Mouse (Mus musculus): ENCODE data around the gene Gm45062. TPM values are rescaled to one million over a fixed set of nuclear protein-coding genes. Genes with fewer than 3 reads are reported as not detected.

The Gm45062 gene
- polyA plus RNA-seq, 1 experiment from 2014 or later = 15.4 TPM

DNA sequence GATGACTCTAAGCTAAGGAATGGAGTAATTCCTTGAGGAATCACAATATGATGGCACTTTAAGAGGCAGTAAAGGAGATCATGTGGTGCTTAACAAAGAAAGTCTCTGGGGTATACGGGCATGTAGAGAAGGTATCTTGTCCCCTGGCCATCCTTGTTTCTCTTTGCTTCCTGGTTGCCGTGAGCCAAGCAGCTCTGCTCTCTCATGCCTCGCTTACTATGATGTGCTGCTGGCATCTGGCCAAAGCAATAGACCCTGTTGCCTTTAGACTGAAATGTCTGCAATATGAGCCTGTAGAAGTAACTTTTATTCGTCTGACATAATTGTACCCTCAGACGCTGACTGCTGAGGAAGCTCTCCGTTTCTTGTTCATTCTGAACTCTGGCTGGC is 238.6 kb downstream of the Gm45062 start:
- Histone ChIP-seq H3K9me3 (ENCODE audit: control insufficient read depth, low read length) (no peaks in the 10 kb centered on the region), H3K4me1 (ENCODE audit: control insufficient read depth, insufficient read depth, low read length) (no peaks in the 10 kb centered on the region), H3K9ac (replicated peaks; ENCODE audit: low read length) (no peak overlapping the region), H3K36me3 (ENCODE audit: control insufficient read depth, insufficient read depth, low read length) (no peaks in the 10 kb centered on the region), H3K27me3 (ENCODE audit: control insufficient read depth, insufficient read depth, low read length) (no peaks in the 10 kb centered on the region), H3K4me2 (ENCODE audit: low read length) (no peak overlapping the region), H3K27ac (replicated peaks; ENCODE audit: low read depth, low read length) (no peak overlapping the region), H3K4me3 (replicated peaks; ENCODE audit: low read depth, low read length) (no peak overlapping the region)
- DNase-seq (no peak), ATAC-seq (ENCODE audit: low FRiP score, low TSS enrichment) (no peak)
- WGBS = 76% methylated on average over 6 of the region's 6 CpGs

DNA sequence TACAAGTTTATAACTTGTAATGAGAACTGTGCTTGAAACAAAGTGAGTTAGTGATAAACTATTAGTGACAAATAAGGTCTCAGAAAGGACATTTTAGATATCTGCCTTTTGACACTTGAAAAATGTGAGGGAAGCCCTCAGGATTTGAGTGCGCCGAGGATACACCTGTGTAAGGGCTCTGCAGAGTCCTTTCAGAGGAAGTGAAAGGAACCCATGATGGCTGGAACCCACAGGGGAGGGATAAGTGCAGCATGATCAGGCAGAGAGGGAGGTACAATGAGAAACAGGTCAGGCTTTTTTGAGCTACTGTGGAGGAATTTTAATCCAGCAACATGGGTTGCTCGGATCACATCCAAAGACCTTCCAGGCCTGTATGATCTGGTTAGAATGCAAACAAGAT is 239.7 kb downstream of the Gm45062 start:
- H3K9me3 ChIP-seq (ENCODE audit: control insufficient read depth, low read length) = no peaks in the 10 kb centered on the region
- no peak overlapping the region for H3K9ac ChIP-seq (replicated peaks; ENCODE audit: low read length)
- H3K4me3 ChIP-seq (replicated peaks; ENCODE audit: low read depth, low read length) = no peak overlapping the region
- no peak for DNase-seq
- no peak for ATAC-seq (ENCODE audit: low FRiP score, low TSS enrichment)
- H3K27ac ChIP-seq (replicated peaks; ENCODE audit: low read depth, low read length) = no peak overlapping the region
- H3K36me3 ChIP-seq (ENCODE audit: control insufficient read depth, insufficient read depth, low read length) = no peaks in the 10 kb centered on the region
- H3K4me1 ChIP-seq (ENCODE audit: control insufficient read depth, insufficient read depth, low read length) = no peaks in the 10 kb centered on the region
- 82% methylated on average over 3 of the region's 3 CpGs for WGBS
- H3K27me3 ChIP-seq (ENCODE audit: control insufficient read depth, insufficient read depth, low read length) = no peaks in the 10 kb centered on the region
- no peak overlapping the region for H3K4me2 ChIP-seq (ENCODE audit: low read length)

DNA sequence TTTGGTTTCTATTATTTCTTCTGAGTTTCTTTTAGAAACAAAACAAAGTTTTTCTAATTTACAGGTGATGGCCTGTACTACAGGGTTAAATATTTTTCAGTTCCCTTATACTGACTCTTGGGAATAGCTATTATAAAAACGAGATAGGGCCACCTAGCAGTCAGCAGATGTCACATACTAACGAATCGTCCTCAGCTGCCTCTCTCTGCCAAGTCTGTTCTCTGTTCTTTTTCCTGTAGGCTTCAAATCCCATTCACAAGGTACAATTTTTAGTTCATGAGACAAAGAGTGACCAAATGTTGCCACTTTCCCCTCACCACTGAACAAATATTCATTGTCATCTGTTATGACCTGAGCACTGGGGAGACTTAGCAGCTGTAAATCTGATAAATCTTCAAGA is 244.7 kb downstream of the Gm45062 start:
- WGBS = 29% methylated on average over 3 of the region's 3 CpGs
- H3K9me3 ChIP-seq (ENCODE audit: control insufficient read depth, low read length) = no peaks in the 10 kb centered on the region
- H3K27me3 ChIP-seq (ENCODE audit: control insufficient read depth, insufficient read depth, low read length) = no peaks in the 10 kb centered on the region
- ATAC-seq (ENCODE audit: low FRiP score, low TSS enrichment) (no peak), DNase-seq (no peak)
- H3K4me1 ChIP-seq (ENCODE audit: control insufficient read depth, insufficient read depth, low read length) = 0 out of 2 replicates have a peak, but pooled peaks cover 3% of the 10 kb centered on the region
- no peak overlapping the region for H3K4me3 ChIP-seq (replicated peaks; ENCODE audit: low read depth, low read length)
- H3K4me2 ChIP-seq (ENCODE audit: low read length) = no peak overlapping the region
- no peak overlapping the region for H3K27ac ChIP-seq (replicated peaks; ENCODE audit: low read depth, low read length)
- H3K9ac ChIP-seq (replicated peaks; ENCODE audit: low read length) = no peak overlapping the region
- H3K36me3 ChIP-seq (ENCODE audit: control insufficient read depth, insufficient read depth, low read length) = no peaks in the 10 kb centered on the region

DNA sequence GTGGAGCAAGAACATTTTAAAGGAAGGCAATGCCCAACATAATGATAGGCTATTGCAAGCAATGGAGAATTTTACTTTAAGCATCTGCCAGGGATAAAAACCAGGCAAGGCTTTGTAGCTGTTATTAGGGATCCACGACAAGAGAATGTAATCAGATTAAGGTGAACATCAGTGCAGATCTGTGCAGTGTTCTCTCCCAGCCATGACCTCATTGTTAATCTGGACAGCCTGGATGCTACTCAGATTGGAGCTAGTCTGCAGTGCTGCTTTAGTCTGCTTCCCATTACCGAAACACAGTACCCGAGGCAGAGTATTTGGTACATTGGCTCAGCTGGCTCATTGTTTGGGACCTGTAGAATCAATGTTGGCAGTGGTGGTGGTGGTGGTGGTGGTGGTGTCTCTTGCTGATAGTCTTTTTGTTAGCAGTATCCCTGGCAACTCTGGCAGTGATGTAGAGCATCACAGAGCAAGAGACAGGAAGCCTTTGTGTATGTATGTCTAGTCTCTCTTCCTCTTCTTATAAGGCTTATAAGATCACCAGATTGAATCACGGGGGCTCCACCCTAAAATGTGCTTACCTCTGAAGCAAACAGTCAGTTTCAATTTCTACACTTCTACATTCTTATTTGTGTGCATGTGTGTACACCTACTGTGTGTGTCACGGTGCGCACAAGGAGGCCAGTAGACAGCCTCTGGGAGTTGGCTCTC is 245.4 kb downstream of the Gm45062 start:
- no peak for DNase-seq
- H3K36me3 ChIP-seq (ENCODE audit: control insufficient read depth, insufficient read depth, low read length) = no peaks in the 10 kb centered on the region
- no peak for ATAC-seq (ENCODE audit: low FRiP score, low TSS enrichment)
- no peak overlapping the region for H3K4me3 ChIP-seq (replicated peaks; ENCODE audit: low read depth, low read length)
- H3K27me3 ChIP-seq (ENCODE audit: control insufficient read depth, insufficient read depth, low read length) = no peaks in the 10 kb centered on the region
- no peaks in the 10 kb centered on the region for H3K9me3 ChIP-seq (ENCODE audit: control insufficient read depth, low read length)
- 79% methylated on average over 6 of the region's 6 CpGs for WGBS
- no peak overlapping the region for H3K27ac ChIP-seq (replicated peaks; ENCODE audit: low read depth, low read length)
- H3K4me2 ChIP-seq (ENCODE audit: low read length) = no peak overlapping the region
- 0 out of 2 replicates have a peak, but pooled peaks cover 3% of the 10 kb centered on the region for H3K4me1 ChIP-seq (ENCODE audit: control insufficient read depth, insufficient read depth, low read length)
- no peak overlapping the region for H3K9ac ChIP-seq (replicated peaks; ENCODE audit: low read length)

DNA sequence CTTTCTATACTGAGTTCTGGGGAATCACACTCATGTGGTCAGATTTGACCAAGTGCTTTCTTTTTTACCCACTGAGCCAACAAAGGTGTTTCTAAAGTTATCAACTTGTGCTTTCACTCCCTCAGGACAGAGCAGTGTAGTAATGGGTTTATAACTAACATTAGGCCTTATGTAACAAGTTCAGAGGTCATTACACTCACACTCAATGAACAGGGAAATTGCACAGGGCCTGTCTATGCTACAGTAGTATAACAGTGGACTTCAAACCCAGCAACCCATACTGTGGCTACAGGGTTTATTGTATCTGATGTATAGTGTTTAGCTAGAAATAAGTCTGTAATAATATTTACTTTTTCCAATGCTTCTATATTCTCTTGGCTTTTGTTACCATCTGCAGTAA is 247.4 kb downstream of the Gm45062 start:
- H3K9ac ChIP-seq (replicated peaks; ENCODE audit: low read length) = no peak overlapping the region
- DNase-seq = no peak
- no peaks in the 10 kb centered on the region for H3K36me3 ChIP-seq (ENCODE audit: control insufficient read depth, insufficient read depth, low read length)
- no peak overlapping the region for H3K4me2 ChIP-seq (ENCODE audit: low read length)
- no peak overlapping the region for H3K4me3 ChIP-seq (replicated peaks; ENCODE audit: low read depth, low read length)
- 0 out of 2 replicates have a peak, but pooled peaks cover 5% of the 10 kb centered on the region for H3K4me1 ChIP-seq (ENCODE audit: control insufficient read depth, insufficient read depth, low read length)
- no peaks in the 10 kb centered on the region for H3K9me3 ChIP-seq (ENCODE audit: control insufficient read depth, low read length)
- H3K27me3 ChIP-seq (ENCODE audit: control insufficient read depth, insufficient read depth, low read length) = no peaks in the 10 kb centered on the region
- no peak overlapping the region for H3K27ac ChIP-seq (replicated peaks; ENCODE audit: low read depth, low read length)
- no peak for ATAC-seq (ENCODE audit: low FRiP score, low TSS enrichment)

DNA sequence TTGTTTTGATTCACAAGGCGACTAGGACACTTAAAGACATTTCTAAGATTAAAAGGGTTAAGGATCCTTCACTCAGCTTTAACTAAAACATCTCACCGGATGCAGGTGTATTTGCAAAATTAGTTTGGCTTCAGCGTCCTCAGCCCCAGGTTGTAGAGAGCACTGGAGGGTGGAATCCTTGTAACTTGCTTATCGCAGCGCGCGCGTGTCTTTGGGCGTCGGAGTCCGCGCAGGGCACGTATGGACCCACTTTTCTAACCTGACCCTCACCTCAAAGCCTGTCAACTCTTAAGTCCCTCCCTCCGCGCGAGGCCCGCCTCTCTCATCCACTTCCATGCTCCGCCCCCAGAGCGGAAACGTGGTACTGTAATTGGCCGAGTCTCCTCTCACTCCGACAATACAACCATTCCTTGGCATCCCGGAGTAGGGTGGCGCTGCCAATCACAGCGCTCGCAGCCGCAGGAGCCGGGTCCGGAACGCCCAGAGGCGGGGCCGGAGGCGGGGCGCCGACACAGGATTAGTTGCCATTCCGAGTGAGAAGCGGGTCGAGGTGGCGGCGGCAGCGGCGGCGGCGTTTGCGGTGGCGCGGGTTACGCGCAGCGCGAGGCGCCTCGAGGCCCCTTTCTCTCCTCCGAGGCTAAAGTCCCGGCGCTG is 249.8 kb downstream of the Gm45062 start:
- under 1% methylated on average over 56 of the region's 56 CpGs for WGBS
- H3K27ac ChIP-seq (replicated peaks; ENCODE audit: low read depth, low read length) = peak overlapping the region; percentile 99
- no peaks in the 10 kb centered on the region for H3K9me3 ChIP-seq (ENCODE audit: control insufficient read depth, low read length)
- no peaks in the 10 kb centered on the region for H3K36me3 ChIP-seq (ENCODE audit: control insufficient read depth, insufficient read depth, low read length)
- DNase-seq = peak; percentile 99
- peak; percentile 98 for ATAC-seq (ENCODE audit: low FRiP score, low TSS enrichment)
- H3K4me3 ChIP-seq (replicated peaks; ENCODE audit: low read depth, low read length) = peak overlapping the region; percentile 86
- peak overlapping the region; percentile 76 for H3K4me2 ChIP-seq (ENCODE audit: low read length)
- H3K27me3 ChIP-seq (ENCODE audit: control insufficient read depth, insufficient read depth, low read length) = no peaks in the 10 kb centered on the region
- peak overlapping the region; percentile 96 for H3K9ac ChIP-seq (replicated peaks; ENCODE audit: low read length)
- H3K4me1 ChIP-seq (ENCODE audit: control insufficient read depth, insufficient read depth, low read length) = 0 out of 2 replicates have a peak, but pooled peaks cover 17% of the 10 kb centered on the region

DNA sequence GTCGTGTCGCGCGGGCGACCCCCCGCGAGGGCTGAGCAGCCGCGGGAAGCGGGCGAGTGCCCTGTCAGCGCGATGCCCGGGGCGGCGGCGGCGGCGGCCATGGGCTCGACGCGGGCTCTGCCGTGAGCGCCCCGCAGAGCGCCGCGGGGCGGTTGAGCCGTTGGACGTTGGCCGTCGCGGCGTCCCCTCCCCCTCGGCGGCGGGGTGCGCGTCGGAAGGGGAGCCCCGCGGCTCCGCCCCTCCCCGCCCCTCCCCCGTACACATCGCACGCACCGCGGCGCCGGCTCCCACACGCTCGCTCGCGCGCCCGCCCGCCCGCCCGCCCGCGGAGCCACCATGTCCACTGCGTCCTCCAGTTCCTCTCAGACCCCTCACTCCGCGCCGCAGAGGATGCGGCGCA is 250.3 kb downstream of the Gm45062 start, which contains the start of gene Glcci1:
Glcci1 (plus strand) TSS at position 50 of the 400 bp plus-strand sequence.
- Histone ChIP-seq H3K9ac (replicated peaks; ENCODE audit: low read length) (peak within 1 kb of the TSS; percentile 96), H3K4me2 (ENCODE audit: low read length) (peak within 1 kb of the TSS; percentile 76), H3K27me3 (ENCODE audit: control insufficient read depth, insufficient read depth, low read length) (no peaks in the 10 kb centered on the region), H3K36me3 (ENCODE audit: control insufficient read depth, insufficient read depth, low read length) (no peaks in the 10 kb centered on the region), H3K27ac (replicated peaks; ENCODE audit: low read depth, low read length) (peak within 1 kb of the TSS; percentile 99), H3K9me3 (ENCODE audit: control insufficient read depth, low read length) (no peaks in the 10 kb centered on the region), H3K4me1 (ENCODE audit: control insufficient read depth, insufficient read depth, low read length) (0 out of 2 replicates have a peak, but pooled peaks cover 17% of the 10 kb centered on the region), H3K4me3 (replicated peaks; ENCODE audit: low read depth, low read length) (peak within 1 kb of the TSS; percentile 86)
- peak; percentile 93 for DNase-seq
- ATAC-seq (ENCODE audit: low FRiP score, low TSS enrichment) = peak; percentile 88
- under 1% methylated on average over 42 of the region's 69 CpGs for WGBS

DNA sequence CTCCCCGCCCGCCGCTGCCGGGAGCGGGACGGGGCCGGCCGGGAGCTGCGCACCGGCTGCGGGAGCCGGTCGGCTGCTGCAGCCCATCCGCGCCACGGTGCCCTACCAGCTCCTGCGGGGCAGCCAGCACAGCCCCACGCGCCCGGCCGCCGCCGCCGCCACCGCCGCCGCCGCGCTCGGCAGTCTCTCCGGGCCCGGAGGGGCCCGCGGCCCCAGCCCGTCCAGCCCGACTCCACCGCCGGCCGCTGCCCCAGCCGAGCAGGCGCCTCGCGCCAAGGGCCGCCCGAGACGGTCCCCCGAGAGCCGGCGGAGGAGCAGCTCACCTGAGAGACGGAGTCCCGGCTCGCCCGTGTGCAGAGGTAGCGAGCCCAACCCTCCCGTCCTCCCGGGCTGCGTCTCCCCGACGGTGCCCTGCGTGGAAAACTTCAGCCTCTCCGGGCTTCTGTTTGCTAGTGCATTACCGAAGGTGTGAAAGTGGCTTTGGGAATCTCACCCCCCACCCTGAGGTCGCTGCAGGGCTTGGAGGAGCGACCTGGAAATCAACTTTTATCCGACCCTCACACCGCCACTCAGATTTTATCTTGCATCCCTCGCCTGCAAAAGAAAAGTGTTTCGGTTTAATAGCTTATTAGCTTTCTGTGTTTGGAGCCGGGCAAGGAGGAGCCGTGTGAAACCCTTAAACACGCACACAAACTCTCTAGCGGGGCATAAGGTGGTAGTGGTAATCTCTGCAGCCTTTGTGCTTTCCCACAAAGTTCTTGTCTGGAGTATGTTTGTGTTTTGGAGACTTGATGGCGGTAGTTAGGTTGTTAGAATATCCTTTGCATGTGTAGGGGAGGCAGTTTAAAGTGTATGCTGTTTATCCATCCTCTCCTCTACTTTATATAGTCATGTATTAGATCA is 251.0 kb downstream of the Gm45062 start:
- ATAC-seq (ENCODE audit: low FRiP score, low TSS enrichment) (peak; percentile 31; the same call in 1 of the 2 replicates), DNase-seq (peak; percentile 56)
- Histone ChIP-seq H3K4me1 (ENCODE audit: control insufficient read depth, insufficient read depth, low read length) (0 out of 2 replicates have a peak, but pooled peaks cover 17% of the 10 kb centered on the region), H3K27ac (replicated peaks; ENCODE audit: low read depth, low read length) (peak overlapping the region; percentile 99), H3K9me3 (ENCODE audit: control insufficient read depth, low read length) (no peaks in the 10 kb centered on the region), H3K4me3 (replicated peaks; ENCODE audit: low read depth, low read length) (peak overlapping the region; percentile 86), H3K27me3 (ENCODE audit: control insufficient read depth, insufficient read depth, low read length) (no peaks in the 10 kb centered on the region), H3K4me2 (ENCODE audit: low read length) (peak overlapping the region; percentile 76), H3K36me3 (ENCODE audit: control insufficient read depth, insufficient read depth, low read length) (no peaks in the 10 kb centered on the region), H3K9ac (replicated peaks; ENCODE audit: low read length) (peak overlapping the region; percentile 96)
- under 1% methylated on average over 64 of the region's 73 CpGs for WGBS

Measured in midbrain, embryonic 14.5 days (tissue).